Mouse (Mus musculus) ES-E14 (cell line): ENCODE data around the gene Nudt3. TPM values are rescaled to one million over a fixed set of nuclear protein-coding genes. Genes with fewer than 3 reads are reported as not detected.

Experiments used
- DNase-seq: peaks from one replicate; pipeline ENCODE4 v3.0.0-alpha.2; 2013; ENCODE audit warnings: low read depth, low spot score
- H3K27ac ChIP-seq: 2 replicates; pipeline ENCODE4 v1.5.1; 2012; ENCODE audit warnings: low read depth, mild to moderate bottlenecking, low read length, moderate library complexity, mixed read lengths; ENCODE audit not compliant: poor library complexity, insufficient read depth, severe bottlenecking
- H3K36me3 ChIP-seq: 2 replicates; pipeline ENCODE4 v1.6.1; 2012; ENCODE audit warnings: mild to moderate bottlenecking, low read length, moderate library complexity, mixed read lengths; ENCODE audit not compliant: control insufficient read depth, poor library complexity, insufficient read depth, severe bottlenecking
- H3K4me1 ChIP-seq, 2 experiments: fragments of 150-350 bp in 1 of 2; sonication (generic) in 1 of 2; 2 replicates each; pipeline ENCODE4 v1.6.1; 2012; ENCODE audit warnings: low read length in 2 of 2, mild to moderate bottlenecking in 1 of 2, mixed read lengths in 1 of 2; ENCODE audit not compliant: control insufficient read depth in 2 of 2, insufficient read depth in 2 of 2, poor library complexity in 1 of 2
- H3K4me3 ChIP-seq, 2 experiments: fragments of 150-350 bp in 1 of 2; sonication (generic) in 1 of 2; 2 replicates each; pipeline ENCODE4 v1.5.1; 2012; ENCODE audit warnings: low read length in 2 of 2, low read depth in 1 of 2, mild to moderate bottlenecking in 1 of 2, mixed read lengths in 1 of 2; ENCODE audit not compliant: insufficient read depth in 1 of 2, poor library complexity in 1 of 2, severe bottlenecking in 1 of 2
- H3K9ac ChIP-seq: 2 replicates; pipeline ENCODE4 v1.6.1; 2012; ENCODE audit warnings: low read depth, mild to moderate bottlenecking, low read length, mixed read lengths; ENCODE audit not compliant: poor library complexity, insufficient read depth, severe bottlenecking
- H3K9me3 ChIP-seq: fragments of 150-350 bp; sonication (generic); 2 replicates; pipeline ENCODE4 v1.6.1; 2012; ENCODE audit warnings: low read depth, mild to moderate bottlenecking, low read length; ENCODE audit not compliant: control insufficient read depth, insufficient read depth
- CHD2 ChIP-seq: IDR thresholded peaks from 2 replicates; pipeline ENCODE4 v1.6.1; 2014; ENCODE audit warnings: mild to moderate bottlenecking, low read depth, low read length, inconsistent platforms
- HCFC1 ChIP-seq: IDR thresholded peaks from 2 replicates; pipeline ENCODE4 v1.6.1; 2012; ENCODE audit warnings: low read length, inconsistent platforms, borderline replicate concordance; ENCODE audit not compliant: insufficient read depth
- MAFK ChIP-seq: IDR thresholded peaks from 2 replicates; pipeline ENCODE4 v1.6.1; 2014; ENCODE audit warnings: mild to moderate bottlenecking, low read depth, low read length, inconsistent platforms; ENCODE audit not compliant: insufficient read depth
- ZC3H11A ChIP-seq: IDR thresholded peaks from 2 replicates; pipeline ENCODE4 v1.6.1; 2012; ENCODE audit warnings: low read depth, mild to moderate bottlenecking, inconsistent platforms, low read length, borderline replicate concordance
- ZNF384 ChIP-seq: IDR thresholded peaks from 2 replicates; pipeline ENCODE4 v1.6.1; 2012; ENCODE audit warnings: low read depth, low read length, inconsistent platforms
- in situ Hi-C, 2 experiments: fragments of 600-800 bp; cut with MboI; formaldehyde crosslinking; loops; one replicate each; pipeline ENCODE4 v1.15.1; 2025; ENCODE audit warnings: low sequenced_read_pairs in 2 of 2, inconsistent platforms in 1 of 2; ENCODE audit not compliant: unreplicated experiment in 2 of 2
- total RNA-seq: library from RNA; depleted of rRNA; stranded (reverse); fragments of 300-350 nt; gene quantifications from 2 replicates; pipeline ENCODE4 v1.2.3, GENCODE M21; 2012

Nudt3 gene
- total RNA-seq, 1 experiment = 97.9 TPM

GRCm38 (mm10) chr17:27610679-27611518 lies 12.4 kb downstream of the Nudt3 start:
- Histone ChIP-seq H3K9ac (no peak overlapping the region), H3K4me3 (no peak overlapping the region), H3K4me1 (peaks cover 4 to 20% of the 10 kb centered on the region in 2 experiments; a peak in 3 of 4 replicates), H3K9me3 (no peaks in the 10 kb centered on the region), H3K27ac (no peak overlapping the region), H3K36me3 (peaks cover 3% of the 10 kb centered on the region; the same call in 1 of the 2 replicates)
- no peak for DNase-seq
- TF ChIP-seq MAFK (no peak), ZC3H11A (no peak), HCFC1 (no peak)
- in situ Hi-C loops = no loop called here

- TF ChIP-seq ZC3H11A (no peak), HCFC1 (no peak), CHD2 (no peak), MAFK (no peak), ZNF384 (no peak)
- H3K36me3 ChIP-seq = peaks cover 5% of the 10 kb centered on the region; the same call in 1 of the 2 replicates
- H3K4me3 ChIP-seq = no peak overlapping the region
- no peak overlapping the region for H3K9ac ChIP-seq
- no peaks in the 10 kb centered on the region for H3K9me3 ChIP-seq
- DNase-seq = no peak
- no peak overlapping the region for H3K27ac ChIP-seq
- in situ Hi-C loops = no loop called here
- H3K4me1 ChIP-seq = peaks cover 4 to 23% of the 10 kb centered on the region in 2 experiments; a peak in 3 of 4 replicates
Observed at GRCm38 (mm10) chr17:27609576-27609975, 13.7 kb downstream of the Nudt3 start.

- DNase-seq = no peak
- TF ChIP-seq ZC3H11A (no peak), HCFC1 (no peak), MAFK (no peak), CHD2 (no peak), ZNF384 (no peak)
- in situ Hi-C loops = no loop called here
- Histone ChIP-seq H3K4me3 (no peak overlapping the region), H3K27ac (peak overlapping the region; percentile 20; the same call in 1 of the 2 replicates), H3K36me3 (peaks cover 5% of the 10 kb centered on the region; the same call in 1 of the 2 replicates), H3K9me3 (no peaks in the 10 kb centered on the region), H3K4me1 (peaks cover 9 to 29% of the 10 kb centered on the region in 2 experiments), H3K9ac (no peak overlapping the region)
Observed at GRCm38 (mm10) chr17:27603522-27604234, 19.6 kb downstream of the Nudt3 start.

GRCm38 (mm10) chr17:27603036-27603435 lies 20.3 kb downstream of the Nudt3 start:
- Histone ChIP-seq H3K27ac (peak overlapping the region; percentile 26), H3K36me3 (peaks cover 5% of the 10 kb centered on the region; the same call in 1 of the 2 replicates), H3K9me3 (no peaks in the 10 kb centered on the region), H3K4me3 (no peak overlapping the region), H3K4me1 (peaks cover 8 to 27% of the 10 kb centered on the region in 2 experiments), H3K9ac (0 out of 2 replicates have a peak overlapping the region, but pooled peaks have one; percentile 10)
- no peak for TF ChIP-seq HCFC1
- TF ChIP-seq CHD2 = no peak
- no peak for TF ChIP-seq MAFK
- no peak for TF ChIP-seq ZNF384
- no peak for TF ChIP-seq ZC3H11A
- in situ Hi-C loops = no loop called here
- DNase-seq = no peak
